Mouse (Mus musculus): ENCODE data around the gene Eif3c.

GRCm38 (mm10) chr7:126545631-126546030 is 20.6 kb downstream of the Eif3c start:
- TF ChIP-seq POLR2A (IDR thresholded peaks at IDR 0.05; ENCODE audit: borderline replicate concordance, extremely low read depth, insufficient read depth, insufficient read length, poor library complexity, severe bottlenecking) (no peak), CTCF (IDR thresholded peaks at IDR 0.05; ENCODE audit: borderline replicate concordance, extremely low read depth, insufficient read depth, insufficient read length) (no peak)
